Mouse (Mus musculus): Measurements from ENCODE around the gene Tomm70a. TPM values are rescaled to one million over a fixed set of nuclear protein-coding genes. Genes with fewer than 3 reads are reported as not detected.

The Tomm70a gene
- polyA plus RNA-seq, 1 experiment = 56.2 TPM

GRCm38 (mm10) chr16:57106185-57106960 lies 15.1 kb upstream of the Tomm70a start:
- no peak for TF ChIP-seq POLR2A (IDR thresholded peaks at IDR 0.05; ENCODE audit: extremely low read depth, insufficient read depth, low read length)
- no peak for TF ChIP-seq CTCF (IDR thresholded peaks at IDR 0.05; ENCODE audit: extremely low read depth, insufficient read depth, low read length)
- no peak overlapping the region for H3K27ac ChIP-seq (ENCODE audit: insufficient read depth, low read length)
- no peak overlapping the region for H3K4me3 ChIP-seq (ENCODE audit: insufficient read depth, low read length)
- H3K4me1 ChIP-seq (ENCODE audit: control insufficient read depth, insufficient read depth, low read length) = no peaks in the 10 kb centered on the region

GRCm38 (mm10) chr16:57116066-57116465 lies 5.4 kb upstream of the Tomm70a start:
- no peak overlapping the region for H3K27ac ChIP-seq (ENCODE audit: insufficient read depth, low read length)
- no peak overlapping the region for H3K4me3 ChIP-seq (ENCODE audit: insufficient read depth, low read length)
- no peaks in the 10 kb centered on the region for H3K4me1 ChIP-seq (ENCODE audit: control insufficient read depth, insufficient read depth, low read length)
- TF ChIP-seq CTCF (IDR thresholded peaks at IDR 0.05; ENCODE audit: extremely low read depth, insufficient read depth, low read length) (peak; percentile 31; the same call in 1 of the 2 replicates), POLR2A (IDR thresholded peaks at IDR 0.05; ENCODE audit: extremely low read depth, insufficient read depth, low read length) (no peak)

- no peak for TF ChIP-seq POLR2A (IDR thresholded peaks at IDR 0.05; ENCODE audit: extremely low read depth, insufficient read depth, low read length)
- TF ChIP-seq CTCF (IDR thresholded peaks at IDR 0.05; ENCODE audit: extremely low read depth, insufficient read depth, low read length) = no peak
- Histone ChIP-seq H3K27ac (ENCODE audit: insufficient read depth, low read length) (no peak overlapping the region), H3K4me1 (ENCODE audit: control insufficient read depth, insufficient read depth, low read length) (no peaks in the 10 kb centered on the region), H3K4me3 (ENCODE audit: insufficient read depth, low read length) (no peak overlapping the region)
Measured at GRCm38 (mm10) chr16:57117562-57117961, 3.9 kb upstream of the Tomm70a start.

- peaks cover 6% of the 10 kb centered on the region for H3K4me1 ChIP-seq (ENCODE audit: control insufficient read depth, insufficient read depth, low read length)
- peak overlapping the region; percentile 56 for H3K4me3 ChIP-seq (ENCODE audit: insufficient read depth, low read length)
- H3K27ac ChIP-seq (ENCODE audit: insufficient read depth, low read length) = peak overlapping the region; percentile 53
- TF ChIP-seq POLR2A (IDR thresholded peaks at IDR 0.05; ENCODE audit: extremely low read depth, insufficient read depth, low read length) (no peak), CTCF (IDR thresholded peaks at IDR 0.05; ENCODE audit: extremely low read depth, insufficient read depth, low read length) (no peak)
Measured at GRCm38 (mm10) chr16:57121816-57122415, 413 bp downstream of the Tomm70a start.

- H3K4me1 ChIP-seq (ENCODE audit: control insufficient read depth, insufficient read depth, low read length) = peaks cover 6% of the 10 kb centered on the region
- peak overlapping the region; percentile 56; the same call in 1 of the 2 replicates for H3K4me3 ChIP-seq (ENCODE audit: insufficient read depth, low read length)
- no peak overlapping the region for H3K27ac ChIP-seq (ENCODE audit: insufficient read depth, low read length)
- TF ChIP-seq POLR2A (IDR thresholded peaks at IDR 0.05; ENCODE audit: extremely low read depth, insufficient read depth, low read length) = no peak
- no peak for TF ChIP-seq CTCF (IDR thresholded peaks at IDR 0.05; ENCODE audit: extremely low read depth, insufficient read depth, low read length)
Measured at GRCm38 (mm10) chr16:57122682-57123445, 1.4 kb downstream of the Tomm70a start.

GRCm38 (mm10) chr16:57126268-57126667 lies 4.8 kb downstream of the Tomm70a start:
- TF ChIP-seq CTCF (IDR thresholded peaks at IDR 0.05; ENCODE audit: extremely low read depth, insufficient read depth, low read length) (no peak), POLR2A (IDR thresholded peaks at IDR 0.05; ENCODE audit: extremely low read depth, insufficient read depth, low read length) (no peak)
- Histone ChIP-seq H3K4me3 (ENCODE audit: insufficient read depth, low read length) (no peak overlapping the region), H3K27ac (ENCODE audit: insufficient read depth, low read length) (no peak overlapping the region), H3K4me1 (ENCODE audit: control insufficient read depth, insufficient read depth, low read length) (peaks cover 6% of the 10 kb centered on the region)

- no peak for TF ChIP-seq CTCF (IDR thresholded peaks at IDR 0.05; ENCODE audit: extremely low read depth, insufficient read depth, low read length)
- TF ChIP-seq POLR2A (IDR thresholded peaks at IDR 0.05; ENCODE audit: extremely low read depth, insufficient read depth, low read length) = no peak
- H3K4me3 ChIP-seq (ENCODE audit: insufficient read depth, low read length) = no peak overlapping the region
- no peak overlapping the region for H3K27ac ChIP-seq (ENCODE audit: insufficient read depth, low read length)
- H3K4me1 ChIP-seq (ENCODE audit: control insufficient read depth, insufficient read depth, low read length) = peaks cover 6% of the 10 kb centered on the region
Measured at GRCm38 (mm10) chr16:57127825-57128224, 6.3 kb downstream of the Tomm70a start.

GRCm38 (mm10) chr16:57130752-57131400 lies 9.4 kb downstream of the Tomm70a start:
- Histone ChIP-seq H3K4me1 (ENCODE audit: control insufficient read depth, insufficient read depth, low read length) (peaks cover 2% of the 10 kb centered on the region; the same call in 1 of the 2 replicates), H3K27ac (ENCODE audit: insufficient read depth, low read length) (no peak overlapping the region), H3K4me3 (ENCODE audit: insufficient read depth, low read length) (no peak overlapping the region)
- TF ChIP-seq CTCF (IDR thresholded peaks at IDR 0.05; ENCODE audit: extremely low read depth, insufficient read depth, low read length) = no peak
- no peak for TF ChIP-seq POLR2A (IDR thresholded peaks at IDR 0.05; ENCODE audit: extremely low read depth, insufficient read depth, low read length)

GRCm38 (mm10) chr16:57131544-57131943 lies 10.0 kb downstream of the Tomm70a start:
- TF ChIP-seq POLR2A (IDR thresholded peaks at IDR 0.05; ENCODE audit: extremely low read depth, insufficient read depth, low read length) (no peak), CTCF (IDR thresholded peaks at IDR 0.05; ENCODE audit: extremely low read depth, insufficient read depth, low read length) (no peak)
- Histone ChIP-seq H3K27ac (ENCODE audit: insufficient read depth, low read length) (no peak overlapping the region), H3K4me3 (ENCODE audit: insufficient read depth, low read length) (no peak overlapping the region), H3K4me1 (ENCODE audit: control insufficient read depth, insufficient read depth, low read length) (peaks cover 2% of the 10 kb centered on the region; the same call in 1 of the 2 replicates)
